Mouse (Mus musculus): ENCODE measurements around the gene Zfp526. TPM values are rescaled to one million over a fixed set of nuclear protein-coding genes. Genes with fewer than 3 reads are reported as not detected.
A peak's percentile ranks its signal among the peaks of the same experiment; 100 is the strongest.

The Zfp526 gene
- polyA plus RNA-seq, 1 experiment, result 5.4 TPM

DNA sequence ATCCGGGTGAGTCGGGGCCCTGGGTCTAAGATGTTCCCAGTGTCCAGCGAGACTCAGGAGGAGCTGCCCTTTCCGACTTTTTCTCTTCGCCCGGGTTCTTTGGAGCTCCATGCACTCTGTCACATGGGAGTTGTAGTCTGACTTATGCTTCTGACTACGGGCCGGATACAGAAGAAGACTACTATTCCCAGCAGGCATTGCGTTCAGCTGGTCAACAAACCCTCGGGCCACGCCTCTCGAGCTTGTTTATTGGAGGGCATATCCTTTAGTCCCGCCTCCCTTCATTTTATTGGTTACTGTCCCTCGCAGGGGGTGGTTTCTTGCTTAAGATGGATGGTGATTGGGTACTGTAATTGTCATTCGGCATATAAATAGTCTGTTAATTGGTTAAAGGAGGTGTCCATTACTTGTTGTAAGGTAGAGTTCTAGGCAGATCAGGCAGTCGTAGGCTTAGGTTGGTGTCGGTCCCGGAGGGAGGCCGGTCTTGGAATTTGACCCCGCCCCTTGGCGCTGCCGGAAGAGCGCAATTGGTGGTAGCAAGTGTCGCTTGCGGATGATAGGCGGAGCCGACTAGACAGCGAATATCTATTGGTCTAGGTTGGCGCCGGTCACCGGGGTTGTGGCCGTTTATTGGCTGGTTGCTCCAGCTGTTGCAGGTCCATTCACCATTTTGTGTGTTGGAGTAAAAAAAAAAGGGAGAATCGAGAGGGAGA lies 46.7 kb downstream of the Zfp526 start:
- no peaks in the 10 kb centered on the region for H3K79me2 ChIP-seq (ENCODE audit: control insufficient read depth, insufficient read depth)
- peak; percentile 27 for TF ChIP-seq MAX (IDR thresholded peaks at IDR 0.05)
- TF ChIP-seq CEBPB (IDR thresholded peaks at IDR 0.05; ENCODE audit: low read depth), result no peak
- peak overlapping the region; percentile 49 for H3K4me3 ChIP-seq (ENCODE audit: insufficient read depth, poor library complexity, severe bottlenecking)
- no peaks in the 10 kb centered on the region for H3K36me3 ChIP-seq (ENCODE audit: control insufficient read depth, insufficient read depth)
- H3K79me3 ChIP-seq (ENCODE audit: low read depth), result peaks cover 3% of the 10 kb centered on the region
- no peaks in the 10 kb centered on the region for H3K27me3 ChIP-seq (ENCODE audit: control insufficient read depth, insufficient read depth, insufficient read length)
- H3ac ChIP-seq (ENCODE audit: control insufficient read depth, insufficient read length, low read depth), result peak overlapping the region; percentile 77

DNA sequence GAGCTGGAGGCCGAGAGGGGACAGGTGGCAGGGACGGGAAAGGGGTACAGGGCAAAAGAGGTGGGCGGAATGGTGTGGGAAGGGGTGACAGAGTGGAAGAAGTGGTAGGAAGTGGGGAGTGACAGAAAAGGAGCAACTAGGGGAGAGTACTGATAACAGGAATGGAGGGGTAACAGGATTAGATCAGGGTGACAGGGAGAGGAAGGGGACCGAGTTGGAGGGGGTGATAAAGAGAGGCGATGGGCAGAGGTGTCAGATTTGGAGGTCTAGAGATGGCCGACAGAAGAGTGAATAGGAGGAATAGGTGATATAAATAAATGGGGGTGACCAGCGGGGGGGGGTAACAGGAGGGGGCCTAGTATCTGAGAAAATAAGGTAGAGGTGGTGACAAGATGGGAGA lies 47.4 kb downstream of the Zfp526 start:
- Histone ChIP-seq H3ac (ENCODE audit: control insufficient read depth, insufficient read length, low read depth) (peak overlapping the region; percentile 50), H3K79me3 (ENCODE audit: low read depth) (peaks cover 3% of the 10 kb centered on the region), H3K27me3 (ENCODE audit: control insufficient read depth, insufficient read depth, insufficient read length) (no peaks in the 10 kb centered on the region), H3K79me2 (ENCODE audit: control insufficient read depth, insufficient read depth) (no peaks in the 10 kb centered on the region), H3K4me3 (ENCODE audit: insufficient read depth, poor library complexity, severe bottlenecking) (peak overlapping the region; percentile 49), H3K36me3 (ENCODE audit: control insufficient read depth, insufficient read depth) (no peaks in the 10 kb centered on the region)
- TF ChIP-seq MAX (IDR thresholded peaks at IDR 0.05) (no peak), CTCF (IDR thresholded peaks at IDR 0.05; ENCODE audit: control insufficient read depth, insufficient read depth, insufficient read length) (no peak), MYOG (IDR thresholded peaks at IDR 0.05; ENCODE audit: control insufficient read depth, extremely low read depth, insufficient read length) (no peak), FOSL1 (IDR thresholded peaks at IDR 0.05; ENCODE audit: insufficient read depth, low read length, poor library complexity, severe bottlenecking) (no peak), MYOD1 (IDR thresholded peaks at IDR 0.05; ENCODE audit: control insufficient read depth, insufficient read length, low read depth) (no peak), USF1 (IDR thresholded peaks at IDR 0.05; ENCODE audit: low read depth) (no peak), CEBPB (IDR thresholded peaks at IDR 0.05; ENCODE audit: low read depth) (no peak)

DNA sequence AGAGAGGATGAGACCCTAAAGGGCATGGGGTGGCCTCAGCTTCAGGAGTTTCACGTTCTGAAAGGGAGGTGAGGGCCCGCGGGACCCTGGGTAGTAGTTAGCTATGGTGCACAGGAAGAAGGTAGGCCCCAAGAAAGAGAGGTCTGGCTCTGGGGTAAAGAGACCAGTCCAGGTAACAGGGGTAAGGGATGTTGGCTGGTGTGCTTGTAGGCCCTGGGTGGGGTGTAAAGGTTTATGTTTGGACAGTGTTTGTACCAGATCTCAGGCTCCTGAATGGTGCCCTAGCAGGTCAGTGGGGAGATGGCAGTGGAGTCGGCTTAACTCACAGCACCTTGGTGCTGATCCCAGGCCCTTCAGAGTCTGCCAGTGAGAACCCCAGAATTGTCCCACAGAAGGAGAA lies 47.8 kb downstream of the Zfp526 start:
- Histone ChIP-seq H3K36me3 (ENCODE audit: control insufficient read depth, insufficient read depth) (no peaks in the 10 kb centered on the region), H3K79me2 (ENCODE audit: control insufficient read depth, insufficient read depth) (no peaks in the 10 kb centered on the region), H3K79me3 (ENCODE audit: low read depth) (peaks cover 3% of the 10 kb centered on the region), H3ac (ENCODE audit: control insufficient read depth, insufficient read length, low read depth) (peak overlapping the region; percentile 50), H3K27me3 (ENCODE audit: control insufficient read depth, insufficient read depth, insufficient read length) (no peaks in the 10 kb centered on the region), H3K4me3 (ENCODE audit: insufficient read depth, poor library complexity, severe bottlenecking) (peak overlapping the region; percentile 49)
- TF ChIP-seq MAX (IDR thresholded peaks at IDR 0.05), result no peak
- TF ChIP-seq CTCF (IDR thresholded peaks at IDR 0.05; ENCODE audit: control insufficient read depth, insufficient read depth, insufficient read length), result no peak

DNA sequence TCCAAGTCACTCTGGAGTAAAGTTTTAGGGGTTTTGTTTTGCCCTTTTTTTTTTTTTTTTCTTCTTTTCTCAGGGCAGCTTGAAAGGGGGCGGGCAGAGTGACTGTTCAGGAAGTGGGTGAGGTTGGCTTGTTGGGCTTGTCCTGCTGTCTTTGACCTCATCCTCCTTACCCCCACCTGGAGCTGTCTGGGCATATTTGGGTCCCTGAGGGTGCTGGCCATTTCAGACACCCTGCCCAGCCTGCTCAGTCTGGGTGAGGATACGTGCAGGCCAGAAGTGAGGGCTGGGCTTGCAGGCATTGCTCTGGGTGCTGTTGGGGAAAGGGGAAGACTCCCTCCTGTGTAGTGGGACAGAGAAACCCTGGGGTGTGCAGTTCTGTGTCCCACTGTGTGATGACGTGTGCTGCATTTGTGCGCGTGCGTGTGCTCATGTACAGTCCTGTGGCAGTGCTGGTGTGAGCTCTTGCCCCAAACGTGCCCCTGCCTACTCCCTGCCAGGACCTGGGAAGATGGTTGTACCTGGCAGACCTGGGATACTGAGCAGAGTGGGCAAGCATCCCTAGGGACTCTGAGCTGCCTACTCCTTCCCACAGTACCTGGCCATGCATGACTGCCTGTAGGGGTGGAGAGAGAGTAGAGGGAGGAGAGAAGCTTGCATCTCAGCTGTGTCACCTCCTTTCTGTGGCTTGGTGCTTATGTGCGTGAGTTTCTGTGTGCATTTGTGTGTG lies 48.5 kb downstream of the Zfp526 start:
- no peaks in the 10 kb centered on the region for H3K79me2 ChIP-seq (ENCODE audit: control insufficient read depth, insufficient read depth)
- H3K27me3 ChIP-seq (ENCODE audit: control insufficient read depth, insufficient read depth, insufficient read length), result no peaks in the 10 kb centered on the region
- no peak overlapping the region for H3K4me3 ChIP-seq (ENCODE audit: insufficient read depth, poor library complexity, severe bottlenecking)
- no peak overlapping the region for H3ac ChIP-seq (ENCODE audit: control insufficient read depth, insufficient read length, low read depth)
- H3K36me3 ChIP-seq (ENCODE audit: control insufficient read depth, insufficient read depth), result no peaks in the 10 kb centered on the region
- peaks cover 3% of the 10 kb centered on the region for H3K79me3 ChIP-seq (ENCODE audit: low read depth)
- TF ChIP-seq MYOD1 (IDR thresholded peaks at IDR 0.05; ENCODE audit: control insufficient read depth, insufficient read length, low read depth) (no peak), MYOG (IDR thresholded peaks at IDR 0.05; ENCODE audit: control insufficient read depth, extremely low read depth, insufficient read length) (no peak), FOSL1 (IDR thresholded peaks at IDR 0.05; ENCODE audit: insufficient read depth, low read length, poor library complexity, severe bottlenecking) (no peak), MAX (IDR thresholded peaks at IDR 0.05) (no peak), USF1 (IDR thresholded peaks at IDR 0.05; ENCODE audit: low read depth) (no peak)

DNA sequence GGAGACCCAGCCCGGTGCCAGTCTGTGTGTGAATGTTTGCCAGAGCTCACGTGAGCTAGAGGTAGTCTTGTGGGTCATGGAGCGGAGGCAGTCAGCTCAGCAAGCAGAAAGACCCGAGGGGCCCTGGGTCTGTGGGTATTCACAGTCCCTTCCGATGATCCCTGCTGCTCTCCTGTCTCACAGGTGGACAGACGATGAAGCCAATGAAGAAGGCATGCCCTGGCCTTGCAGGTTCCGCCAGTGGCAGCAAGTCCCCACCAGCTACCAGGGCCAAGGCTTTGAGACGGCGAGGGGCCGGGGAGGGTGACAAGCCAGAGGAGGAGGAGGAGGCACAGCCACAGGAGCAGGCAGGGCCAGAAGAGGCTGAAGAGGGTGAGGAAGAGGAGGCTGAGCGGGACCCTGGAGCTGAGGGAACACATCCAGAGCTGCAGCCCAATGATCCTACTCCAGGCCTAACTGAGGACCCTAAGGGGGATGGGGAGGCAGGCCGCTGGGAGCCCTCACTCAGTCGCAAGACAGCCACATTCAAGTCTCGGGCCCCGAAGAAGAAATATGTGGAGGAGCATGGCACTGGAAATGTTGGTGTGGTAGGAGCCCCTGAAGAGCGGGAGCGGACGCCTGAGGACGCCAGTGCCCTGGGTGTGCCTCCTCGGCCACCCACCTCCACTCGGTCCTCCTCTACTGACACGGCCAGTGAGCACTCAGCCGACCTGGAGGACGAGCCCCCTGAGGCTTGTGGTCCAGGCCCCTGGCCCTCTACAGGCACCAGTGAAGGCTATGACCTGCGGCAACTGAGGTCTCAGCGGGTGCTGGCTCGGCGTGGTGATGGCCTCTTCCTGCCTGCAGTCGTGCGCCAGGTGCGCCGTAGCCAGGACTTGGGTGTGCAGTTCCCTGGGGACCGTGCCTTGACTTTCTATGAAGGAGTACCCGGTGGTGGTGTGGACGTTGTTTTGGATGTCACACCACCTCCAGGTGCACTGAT lies 49.7 kb downstream of the Zfp526 start:
- Histone ChIP-seq H3K27me3 (ENCODE audit: control insufficient read depth, insufficient read depth, insufficient read length) (no peaks in the 10 kb centered on the region), H3ac (ENCODE audit: control insufficient read depth, insufficient read length, low read depth) (no peak overlapping the region), H3K79me2 (ENCODE audit: control insufficient read depth, insufficient read depth) (no peaks in the 10 kb centered on the region), H3K36me3 (ENCODE audit: control insufficient read depth, insufficient read depth) (no peaks in the 10 kb centered on the region), H3K4me3 (ENCODE audit: insufficient read depth, poor library complexity, severe bottlenecking) (no peak overlapping the region), H3K79me3 (ENCODE audit: low read depth) (peaks cover 3% of the 10 kb centered on the region)
- no peak for TF ChIP-seq MAX (IDR thresholded peaks at IDR 0.05)
- TF ChIP-seq MYOD1 (IDR thresholded peaks at IDR 0.05; ENCODE audit: control insufficient read depth, insufficient read length, low read depth), result no peak
- no peak for TF ChIP-seq FOSL1 (IDR thresholded peaks at IDR 0.05; ENCODE audit: insufficient read depth, low read length, poor library complexity, severe bottlenecking)
- no peak for TF ChIP-seq USF1 (IDR thresholded peaks at IDR 0.05; ENCODE audit: low read depth)
- no peak for TF ChIP-seq CEBPB (IDR thresholded peaks at IDR 0.05; ENCODE audit: low read depth)
- no peak for TF ChIP-seq CTCF (IDR thresholded peaks at IDR 0.05; ENCODE audit: control insufficient read depth, insufficient read depth, insufficient read length)
- TF ChIP-seq MYOG (IDR thresholded peaks at IDR 0.05; ENCODE audit: control insufficient read depth, extremely low read depth, insufficient read length), result no peak
